Mouse (Mus musculus): Measurements from ENCODE around the gene Crebbp.
"Not testable (repeated sequence)": the region's sequence is repeated elsewhere in the genome, so short reads cannot be mapped to it uniquely, and the experiment has no call there.

Gene Crebbp

GRCm38 (mm10) chr16:4213799-4214551 is at the start of gene Crebbp:
Crebbp (minus strand) TSS chr16:4213997.
- DNase-seq (ENCODE audit: low read depth, low spot score) = peak; percentile 78

GRCm38 (mm10) chr16:4263486-4263885 is 49.7 kb upstream of the Crebbp start:
- no peak for DNase-seq (ENCODE audit: low read depth, low spot score)

- DNase-seq (ENCODE audit: low read depth, low spot score) = no peak
Measured at GRCm38 (mm10) chr16:4257546-4257945, 43.7 kb upstream of the Crebbp start.

GRCm38 (mm10) chr16:4248791-4249190 is 35.0 kb upstream of the Crebbp start:
- DNase-seq (ENCODE audit: low read depth, low spot score) = no peak

GRCm38 (mm10) chr16:4245241-4245640 is 31.4 kb upstream of the Crebbp start:
- not testable (repeated sequence) for DNase-seq (ENCODE audit: low read depth, low spot score)

- DNase-seq (ENCODE audit: low read depth, low spot score) = no peak
Measured at GRCm38 (mm10) chr16:4236131-4236530, 22.3 kb upstream of the Crebbp start.

GRCm38 (mm10) chr16:4235587-4235986 is 21.8 kb upstream of the Crebbp start:
- no peak for DNase-seq (ENCODE audit: low read depth, low spot score)

GRCm38 (mm10) chr16:4225841-4226240 is 12.0 kb upstream of the Crebbp start:
- DNase-seq (ENCODE audit: low read depth, low spot score) = no peak

- DNase-seq (ENCODE audit: low read depth, low spot score) = no peak
Measured at GRCm38 (mm10) chr16:4214631-4215240, 939 bp upstream of the Crebbp start.

- DNase-seq (ENCODE audit: low read depth, low spot score) = peak; percentile 20
Measured at GRCm38 (mm10) chr16:4212963-4213798, 616 bp downstream of the Crebbp start.

GRCm38 (mm10) chr16:4212167-4212962 is 1.4 kb downstream of the Crebbp start:
- DNase-seq (ENCODE audit: low read depth, low spot score) = no peak

GRCm38 (mm10) chr16:4210290-4210689 is 3.5 kb downstream of the Crebbp start:
- DNase-seq (ENCODE audit: low read depth, low spot score) = no peak

GRCm38 (mm10) chr16:4203592-4203991 is 10.2 kb downstream of the Crebbp start:
- DNase-seq (ENCODE audit: low read depth, low spot score) = no peak

- DNase-seq (ENCODE audit: low read depth, low spot score) = peak; percentile 63
Measured at GRCm38 (mm10) chr16:4199995-4200394, 13.8 kb downstream of the Crebbp start.

GRCm38 (mm10) chr16:4199566-4199965 is 14.2 kb downstream of the Crebbp start:
- DNase-seq (ENCODE audit: low read depth, low spot score) = no peak

GRCm38 (mm10) chr16:4198004-4198403 is 15.8 kb downstream of the Crebbp start:
- no peak for DNase-seq (ENCODE audit: low read depth, low spot score)

GRCm38 (mm10) chr16:4190166-4190565 is 23.6 kb downstream of the Crebbp start:
- DNase-seq (ENCODE audit: low read depth, low spot score) = no peak

GRCm38 (mm10) chr16:4175134-4175533 is 38.7 kb downstream of the Crebbp start:
- DNase-seq (ENCODE audit: low read depth, low spot score) = no peak

GRCm38 (mm10) chr16:4169530-4169929 is 44.3 kb downstream of the Crebbp start:
- DNase-seq (ENCODE audit: low read depth, low spot score) = peak; percentile 58

- no peak for DNase-seq (ENCODE audit: low read depth, low spot score)
Measured at GRCm38 (mm10) chr16:4168476-4168875, 45.3 kb downstream of the Crebbp start.

- DNase-seq (ENCODE audit: low read depth, low spot score) = no peak
Measured at GRCm38 (mm10) chr16:4160898-4161247, 52.9 kb downstream of the Crebbp start.
